Mouse (Mus musculus) cerebellum, adult 9-10 months (tissue): ENCODE measurements around the gene Acoxl.

Experiments
- DNase-seq: peaks from one replicate; pipeline ENCODE4 v3.0.0; 2022

The Acoxl gene

GRCm38 (mm10) chr2:128038259-128038890 lies 199.7 kb downstream of the Acoxl start:
- no peak for DNase-seq

- DNase-seq: no peak
Observed at GRCm38 (mm10) chr2:128041066-128041750, 202.5 kb downstream of the Acoxl start.

- DNase-seq: no peak
Observed at GRCm38 (mm10) chr2:128046454-128046853, 207.8 kb downstream of the Acoxl start.

GRCm38 (mm10) chr2:128054905-128055304 lies 216.2 kb downstream of the Acoxl start:
- DNase-seq: no peak

GRCm38 (mm10) chr2:128057872-128058271 lies 219.2 kb downstream of the Acoxl start:
- DNase-seq: no peak

GRCm38 (mm10) chr2:128058627-128059026 lies 220.0 kb downstream of the Acoxl start:
- no peak for DNase-seq

- no peak for DNase-seq
Observed at GRCm38 (mm10) chr2:128060213-128060612, 221.5 kb downstream of the Acoxl start.

GRCm38 (mm10) chr2:128060680-128061287 lies 222.1 kb downstream of the Acoxl start:
- no peak for DNase-seq

- no peak for DNase-seq
Observed at GRCm38 (mm10) chr2:128061491-128061890, 222.8 kb downstream of the Acoxl start.

GRCm38 (mm10) chr2:128062756-128063155 lies 224.1 kb downstream of the Acoxl start:
- DNase-seq: no peak

GRCm38 (mm10) chr2:128065013-128065412 lies 226.3 kb downstream of the Acoxl start:
- DNase-seq: no peak

GRCm38 (mm10) chr2:128065576-128065975 lies 226.9 kb downstream of the Acoxl start:
- DNase-seq: no peak

- DNase-seq: no peak
Observed at GRCm38 (mm10) chr2:128067162-128067561, 228.5 kb downstream of the Acoxl start.

- no peak for DNase-seq
Observed at GRCm38 (mm10) chr2:128067596-128067995, 228.9 kb downstream of the Acoxl start.

GRCm38 (mm10) chr2:128068176-128068575 lies 229.5 kb downstream of the Acoxl start:
- DNase-seq: no peak

GRCm38 (mm10) chr2:128069025-128069424 lies 230.3 kb downstream of the Acoxl start:
- no peak for DNase-seq

- DNase-seq: no peak
Observed at GRCm38 (mm10) chr2:128071791-128072190, 233.1 kb downstream of the Acoxl start.

GRCm38 (mm10) chr2:128072944-128073343 lies 234.3 kb downstream of the Acoxl start:
- DNase-seq: no peak

GRCm38 (mm10) chr2:128073603-128074002 lies 234.9 kb downstream of the Acoxl start:
- DNase-seq: no peak

GRCm38 (mm10) chr2:128076936-128077335 lies 238.3 kb downstream of the Acoxl start:
- DNase-seq: no peak

- no peak for DNase-seq
Observed at GRCm38 (mm10) chr2:128078859-128079258, 240.2 kb downstream of the Acoxl start.

GRCm38 (mm10) chr2:128079316-128079715 lies 240.6 kb downstream of the Acoxl start:
- DNase-seq: no peak

- no peak for DNase-seq
Observed at GRCm38 (mm10) chr2:128083844-128084243, 245.2 kb downstream of the Acoxl start.

- no peak for DNase-seq
Observed at GRCm38 (mm10) chr2:128084607-128085006, 245.9 kb downstream of the Acoxl start.
